Mouse (Mus musculus) heart, embryonic 11.5 days (tissue): ENCODE results near the gene Opa1. TPM values are rescaled to one million over a fixed set of nuclear protein-coding genes. Genes with fewer than 3 reads are reported as not detected.

Experiments
- ATAC-seq: fragments of 200-750 bp; cut with Nextera tagmentation; replicated peaks from 2 replicates; pipeline ENCODE4 v1.8.0; 2017; ENCODE audit warnings: moderate library complexity; ENCODE audit not compliant: insufficient number of reproducible peaks, low FRiP score, low TSS enrichment
- H3K27ac ChIP-seq: fragments of 300-500 bp; sonication (generic); 2 replicates; pipeline ENCODE4 v1.5.1; 2014; ENCODE audit warnings: mild to moderate bottlenecking, low read depth, low read length
- H3K27me3 ChIP-seq: fragments of 300-500 bp; sonication (generic); 2 replicates; pipeline ENCODE4 v1.6.1; 2014; ENCODE audit warnings: mild to moderate bottlenecking, low read length, mixed read lengths; ENCODE audit not compliant: control insufficient read depth, insufficient read depth
- H3K36me3 ChIP-seq: fragments of 300-500 bp; sonication (generic); 2 replicates; pipeline ENCODE4 v1.6.1; 2014; ENCODE audit warnings: mild to moderate bottlenecking, low read length, moderate library complexity, mixed read lengths; ENCODE audit not compliant: control insufficient read depth, insufficient read depth
- H3K4me1 ChIP-seq: fragments of 300-500 bp; sonication (generic); 2 replicates; pipeline ENCODE4 v1.6.1; 2014; ENCODE audit warnings: low read length; ENCODE audit not compliant: control insufficient read depth, insufficient read depth
- H3K4me2 ChIP-seq: fragments of 300-500 bp; sonication (generic); 2 replicates; pipeline ENCODE4 v1.6.1; 2014; ENCODE audit warnings: mild to moderate bottlenecking, moderate library complexity
- H3K4me3 ChIP-seq: fragments of 300-500 bp; sonication (generic); 2 replicates; pipeline ENCODE4 v1.5.1; 2014; ENCODE audit warnings: low read depth, low read length
- H3K9ac ChIP-seq: fragments of 300-500 bp; sonication (generic); 2 replicates; pipeline ENCODE4 v1.6.1; 2014; ENCODE audit warnings: mild to moderate bottlenecking, low read depth, low read length, moderate library complexity
- H3K9me3 ChIP-seq: fragments of 300-500 bp; sonication (generic); replicated peaks from 2 replicates; pipeline ENCODE4 v1.6.1; 2016; ENCODE audit warnings: low read length; ENCODE audit not compliant: control insufficient read depth
- WGBS: fragments of 180-500 bp; shearing (Covaris S2); extraction: QIAGEN DNeasy Blood & Tissue Kit; methylation state at CpG from one replicate; pipeline ENCODE4 v1.1.7; 2014; ENCODE audit not compliant: insufficient replicate concordance; 5-methylcytosine and 5-hydroxymethylcytosine counted together
- polyA plus RNA-seq: library from polyadenylated mRNA; unstranded; fragments of >200 nt; fragmentation: Nextera tagmentation; extraction: Ambion mirVana; gene quantifications from 2 replicates; pipeline ENCODE4 v1.2.1, GENCODE M21; 2014

The Opa1 gene
- 44.1 and 57.0 TPM in 2 replicates for polyA plus RNA-seq

- H3K4me2 ChIP-seq = peak within 1 kb of the TSS; percentile 81
- 0 out of 2 replicates have a peak within 1 kb of the TSS, but pooled peaks have one; percentile 37 for H3K27ac ChIP-seq
- peak within 1 kb of the TSS; percentile 96 for H3K4me3 ChIP-seq
- peak within 1 kb of the TSS; percentile 96 for H3K9ac ChIP-seq
- WGBS = under 1% methylated on average over 39 of the region's 39 CpGs
- no peaks in the 10 kb centered on the region for H3K36me3 ChIP-seq
- no peaks in the 10 kb centered on the region for H3K9me3 ChIP-seq
- ATAC-seq = peak; percentile 97
- H3K4me1 ChIP-seq = peaks cover 5% of the 10 kb centered on the region
- no peaks in the 10 kb centered on the region for H3K27me3 ChIP-seq
These were observed at the start of gene Opa1 for GRCm38 (mm10) chr16:29579167-29579786. Gene Opa1, plus strand, starts transcription at chr16:29579334.

GRCm38 (mm10) chr16:29533641-29534040 lies 45.5 kb upstream of the Opa1 start:
- H3K4me3 ChIP-seq = no peak overlapping the region
- WGBS = 63% methylated on average over 6 of the region's 6 CpGs
- no peaks in the 10 kb centered on the region for H3K36me3 ChIP-seq
- no peaks in the 10 kb centered on the region for H3K27me3 ChIP-seq
- no peaks in the 10 kb centered on the region for H3K9me3 ChIP-seq
- H3K27ac ChIP-seq = no peak overlapping the region
- H3K9ac ChIP-seq = no peak overlapping the region
- H3K4me2 ChIP-seq = no peak overlapping the region
- ATAC-seq = no peak
- H3K4me1 ChIP-seq = no peaks in the 10 kb centered on the region

- Histone ChIP-seq H3K9me3 (no peaks in the 10 kb centered on the region), H3K4me1 (no peaks in the 10 kb centered on the region), H3K27me3 (no peaks in the 10 kb centered on the region), H3K4me3 (no peak overlapping the region), H3K9ac (no peak overlapping the region), H3K27ac (no peak overlapping the region), H3K4me2 (no peak overlapping the region), H3K36me3 (no peaks in the 10 kb centered on the region)
- 77% methylated on average over 4 of the region's 4 CpGs for WGBS
- ATAC-seq = no peak
These were observed 43.3 kb upstream of the Opa1 start for GRCm38 (mm10) chr16:29535866-29536265.

DNA sequence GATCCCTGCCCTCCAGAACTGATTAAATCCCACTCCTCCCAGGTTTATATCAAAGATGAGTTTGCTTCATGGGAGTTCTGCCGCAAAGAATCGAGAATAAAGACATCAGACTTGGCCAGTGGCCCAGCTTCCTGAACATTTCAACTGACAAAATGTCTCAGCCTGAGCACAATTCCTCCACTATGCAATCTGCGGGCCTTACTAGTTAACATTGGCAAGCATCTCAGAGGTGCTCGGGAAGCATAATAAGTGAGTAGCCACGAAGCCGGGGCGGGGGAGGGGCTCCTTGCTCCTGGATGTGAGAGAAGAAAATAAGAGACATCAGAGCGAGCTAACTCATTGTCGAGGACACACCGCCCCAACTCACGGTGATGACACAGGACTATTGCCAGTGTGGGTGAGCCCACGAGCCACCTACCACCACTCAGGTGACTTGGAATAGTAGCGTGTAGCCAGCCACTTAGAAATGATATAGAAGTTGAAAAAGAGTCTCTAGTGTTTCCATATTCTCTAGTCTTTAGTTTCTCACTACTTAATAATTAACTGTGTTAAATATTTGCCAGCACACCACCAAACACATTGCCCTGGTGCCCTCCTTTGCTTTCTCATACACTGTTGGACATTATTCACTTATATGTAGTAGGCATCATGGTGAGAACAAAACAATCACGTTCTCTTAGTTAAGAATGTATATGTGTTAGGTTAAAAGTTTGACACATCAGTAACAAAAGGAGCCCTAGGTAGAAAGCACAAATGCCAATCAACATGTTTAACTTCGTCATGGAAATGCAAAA lies 42.5 kb upstream of the Opa1 start:
- 69% methylated on average over 15 of the region's 15 CpGs for WGBS
- no peaks in the 10 kb centered on the region for H3K36me3 ChIP-seq
- H3K4me2 ChIP-seq = no peak overlapping the region
- no peak overlapping the region for H3K27ac ChIP-seq
- H3K4me3 ChIP-seq = no peak overlapping the region
- no peak for ATAC-seq
- no peaks in the 10 kb centered on the region for H3K9me3 ChIP-seq
- no peak overlapping the region for H3K9ac ChIP-seq
- H3K4me1 ChIP-seq = no peaks in the 10 kb centered on the region
- no peaks in the 10 kb centered on the region for H3K27me3 ChIP-seq

GRCm38 (mm10) chr16:29539906-29540305 lies 39.2 kb upstream of the Opa1 start:
- Histone ChIP-seq H3K27me3 (no peaks in the 10 kb centered on the region), H3K9ac (no peak overlapping the region), H3K4me3 (no peak overlapping the region), H3K4me2 (no peak overlapping the region), H3K36me3 (no peaks in the 10 kb centered on the region), H3K4me1 (no peaks in the 10 kb centered on the region), H3K9me3 (no peaks in the 10 kb centered on the region), H3K27ac (no peak overlapping the region)
- ATAC-seq = no peak

GRCm38 (mm10) chr16:29541261-29541683 lies 37.9 kb upstream of the Opa1 start:
- no peak overlapping the region for H3K9ac ChIP-seq
- 64% methylated on average over 11 of the region's 11 CpGs for WGBS
- no peaks in the 10 kb centered on the region for H3K27me3 ChIP-seq
- H3K36me3 ChIP-seq = no peaks in the 10 kb centered on the region
- H3K4me2 ChIP-seq = no peak overlapping the region
- no peaks in the 10 kb centered on the region for H3K4me1 ChIP-seq
- H3K9me3 ChIP-seq = no peaks in the 10 kb centered on the region
- no peak overlapping the region for H3K27ac ChIP-seq
- no peak for ATAC-seq
- no peak overlapping the region for H3K4me3 ChIP-seq

DNA sequence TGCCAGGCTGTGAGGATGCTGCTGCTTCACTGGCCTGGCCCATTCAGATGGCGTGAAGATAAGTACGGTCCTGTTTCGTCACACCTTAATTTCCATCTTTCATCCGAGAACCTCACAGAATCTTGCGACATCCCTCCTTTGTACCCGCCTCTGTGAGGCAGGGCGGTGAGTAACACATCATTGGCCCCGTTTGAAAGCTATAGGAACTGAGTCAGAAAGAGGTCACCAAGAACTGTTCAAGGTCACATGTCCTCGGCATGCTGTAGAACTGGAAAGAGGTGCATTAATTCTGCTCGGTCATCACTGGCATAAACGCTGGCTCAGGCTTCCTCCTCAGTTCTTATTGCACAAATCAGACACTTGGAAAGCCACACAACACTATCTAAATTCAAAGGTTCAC lies 34.3 kb upstream of the Opa1 start, which contains the start of gene Atp13a4:
Gene Atp13a4 (minus strand): TSS at position 36 of the 400 bp plus-strand sequence.
- Histone ChIP-seq H3K27me3 (no peaks in the 10 kb centered on the region), H3K4me2 (no peak within 1 kb of the TSS), H3K27ac (no peak within 1 kb of the TSS), H3K36me3 (no peaks in the 10 kb centered on the region), H3K9me3 (no peaks in the 10 kb centered on the region), H3K4me1 (no peaks in the 10 kb centered on the region), H3K9ac (no peak within 1 kb of the TSS), H3K4me3 (no peak within 1 kb of the TSS)
- ATAC-seq = no peak
- 80% methylated on average over 11 of the region's 11 CpGs for WGBS

DNA sequence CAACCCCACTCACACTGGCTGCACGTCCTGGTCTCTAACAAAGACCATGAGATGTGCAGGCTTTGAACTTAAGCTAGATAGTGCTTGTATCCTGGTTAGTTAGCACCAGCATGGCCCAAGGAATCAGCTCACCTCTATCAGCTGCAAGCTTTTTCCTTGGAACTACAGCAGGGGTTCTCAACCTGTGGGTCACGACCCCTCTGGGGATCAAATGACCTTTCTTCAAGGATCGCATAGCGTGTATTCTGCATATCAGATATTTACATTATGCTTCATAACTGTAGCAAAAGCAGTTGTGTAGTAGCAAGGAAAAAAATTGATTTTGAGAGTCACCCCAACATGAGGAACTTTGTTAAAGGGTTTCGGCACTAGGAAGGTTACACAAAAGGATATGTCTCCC lies 19.5 kb upstream of the Opa1 start:
- H3K9ac ChIP-seq = no peak overlapping the region
- no peak overlapping the region for H3K4me3 ChIP-seq
- H3K27me3 ChIP-seq = no peaks in the 10 kb centered on the region
- H3K4me2 ChIP-seq = no peak overlapping the region
- WGBS = 81% methylated on average over 5 of the region's 5 CpGs
- ATAC-seq = no peak
- no peaks in the 10 kb centered on the region for H3K36me3 ChIP-seq
- H3K27ac ChIP-seq = no peak overlapping the region
- no peaks in the 10 kb centered on the region for H3K4me1 ChIP-seq
- no peaks in the 10 kb centered on the region for H3K9me3 ChIP-seq
